Mouse (Mus musculus) B cell, adult (primary cell): ENCODE measurements around the gene Zkscan6. TPM values are rescaled to one million over a fixed set of nuclear protein-coding genes. Genes with fewer than 3 reads are reported as not detected.

ENCODE experiments used
- total RNA-seq: library from RNA; stranded (reverse); gene quantifications from 4 replicates; pipeline ENCODE4 v1.2.4, GENCODE M21; 2023; ENCODE audit not compliant: inconsistent age

Gene Zkscan6
- total RNA-seq = 21.8 to 24.6 TPM (median 22.3 TPM) in 4 replicates

GRCm38 (mm10) chr11:65806909-65807504 lies at the start of gene Zkscan6:
Zkscan6 (plus strand) TSS chr11:65807175.

GRCm38 (mm10) chr11:65788154-65788553 lies 18.8 kb upstream of the Zkscan6 start, which contains the start of gene Map2k4:
Map2k4 (minus strand) TSS chr11:65788297.

Other genes starting within 250 kb of the Zkscan6 start
- 39.9 to 43.1 TPM (median 42.7 TPM) in 4 replicates for gene Map2k4, start 18.9 kb upstream of the Zkscan6 start, total RNA-seq